Mouse (Mus musculus) heart, adult 11 months (tissue): Measurements from ENCODE around the gene Olfr143.

Experiments
- DNase-seq: peaks from one replicate; pipeline ENCODE4 v3.0.0; 2022

The Olfr143 gene

DNA sequence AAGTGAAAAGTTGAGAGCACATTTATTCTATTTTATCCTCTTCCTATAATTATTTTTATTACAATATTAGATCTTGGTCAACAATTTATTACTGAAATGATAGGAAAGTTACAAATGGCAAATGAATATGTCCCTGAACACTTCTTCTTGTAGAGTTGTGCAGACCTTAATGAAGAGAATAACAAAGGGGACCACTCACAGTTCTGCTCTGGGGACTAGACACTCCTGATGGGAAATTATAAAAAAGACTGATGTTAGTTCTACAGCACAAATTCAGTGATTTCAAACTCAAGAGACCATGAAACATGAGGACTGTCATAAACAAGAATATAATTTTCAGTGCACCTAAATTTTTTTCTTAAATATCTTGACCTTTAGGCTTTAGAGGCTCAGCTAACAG, at the start of gene Olfr143:
Gene Olfr143 (plus strand): TSS at position 301 of the 400 bp plus-strand sequence.
- no peak for DNase-seq

DNA sequence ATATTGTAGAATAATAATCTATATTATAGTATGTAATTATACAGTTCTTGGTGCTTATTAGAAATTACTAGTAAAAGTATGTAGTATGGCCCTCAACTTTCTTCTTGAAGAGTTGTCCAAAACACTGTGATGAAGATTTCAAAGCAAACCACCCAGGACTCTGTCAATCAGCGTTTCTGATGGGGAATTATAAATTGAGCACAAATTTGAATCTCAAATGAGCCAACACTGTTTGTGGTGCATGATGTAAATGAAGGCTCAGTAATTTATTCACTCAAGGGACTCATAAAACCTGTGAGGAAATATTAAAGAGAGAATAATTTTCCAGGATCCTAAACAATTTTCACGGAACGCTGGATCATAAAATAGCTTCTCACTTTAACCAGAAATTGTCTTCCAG, 44.5 kb upstream of the Olfr143 start, which contains the start of gene Olfr893:
Gene Olfr893 (plus strand): TSS at position 301 of the 400 bp plus-strand sequence.
- DNase-seq: no peak

DNA sequence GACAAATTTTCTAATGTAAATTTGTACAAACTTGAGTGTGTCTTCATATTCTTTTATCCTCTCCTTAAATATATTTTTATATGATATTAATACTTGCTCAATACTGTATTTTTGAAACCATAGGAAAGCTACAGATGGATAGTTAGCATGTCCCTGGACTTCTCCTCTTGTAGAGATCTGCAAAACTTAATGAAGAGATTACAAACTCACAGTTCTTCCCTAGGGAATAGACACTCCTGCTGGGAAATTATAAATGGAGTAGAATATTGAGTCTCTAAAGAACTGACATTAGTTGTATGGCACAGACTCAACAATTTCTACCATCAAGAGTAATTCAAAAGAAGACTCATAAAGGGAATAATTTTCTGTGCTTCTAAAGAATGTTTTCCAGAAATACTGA, 34.8 kb upstream of the Olfr143 start, which contains the start of gene Olfr894:
Gene Olfr894 (plus strand): TSS at position 301 of the 400 bp plus-strand sequence.
- no peak for DNase-seq

DNA sequence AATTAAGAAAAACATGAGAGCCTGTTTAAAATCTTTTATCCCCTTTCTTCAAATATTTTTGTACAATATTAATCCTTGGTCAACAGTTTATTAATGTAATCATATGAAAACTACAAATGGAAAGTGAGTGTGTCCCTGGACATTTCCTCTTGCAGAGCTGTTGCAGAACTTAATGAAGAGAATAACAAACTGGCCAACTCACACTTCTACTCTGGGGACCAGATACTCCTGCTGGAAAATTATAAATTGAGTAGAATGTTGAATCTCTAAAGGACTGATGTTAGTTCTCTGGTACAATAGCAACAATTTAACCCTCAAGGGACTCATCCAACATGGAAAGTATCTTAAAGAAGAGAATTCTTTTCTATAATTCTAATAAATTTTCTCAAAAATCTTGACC, 15.0 kb downstream of the Olfr143 start, which contains the start of gene Olfr895:
Gene Olfr895 (plus strand): TSS at position 301 of the 400 bp plus-strand sequence.
- no peak for DNase-seq

DNA sequence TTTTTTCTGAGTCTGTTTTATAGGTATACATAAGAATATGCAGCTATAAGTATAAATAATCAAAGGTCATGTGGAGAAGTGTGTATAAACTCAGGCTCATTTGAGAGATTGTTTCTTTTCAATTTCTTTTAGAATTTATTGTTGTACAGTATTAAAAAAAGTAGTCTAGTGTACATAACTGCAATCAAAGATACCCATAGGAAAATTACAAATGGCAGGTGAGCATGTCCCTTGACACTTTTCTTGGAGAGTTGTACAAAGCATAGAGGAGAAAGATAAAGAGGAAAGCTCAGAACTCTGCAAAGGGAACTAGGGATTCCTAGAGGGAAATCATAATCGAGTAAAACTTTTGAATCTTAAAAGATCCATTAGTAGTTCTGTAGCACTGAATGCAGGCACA, 38.2 kb downstream of the Olfr143 start, which contains the start of gene Olfr896-ps1:
Gene Olfr896-ps1 (plus strand): TSS at position 301 of the 400 bp plus-strand sequence.
- DNase-seq: no peak
